Mouse (Mus musculus) neural tube, embryonic 10.5 days (tissue): ENCODE measurements at regions not wholly inside any gene's neighbourhood (a gene's known extent, or its start where the extent isn't known, plus 50 kb on each side); places are given as distances from the start of the nearest gene placed in this dataset.

ENCODE experiments used
- DNase-seq: peaks from one replicate; pipeline ENCODE4 v3.0.0-alpha.2; 2017; ENCODE audit warnings: low spot score; ENCODE audit errors: extremely low spot score

DNA sequence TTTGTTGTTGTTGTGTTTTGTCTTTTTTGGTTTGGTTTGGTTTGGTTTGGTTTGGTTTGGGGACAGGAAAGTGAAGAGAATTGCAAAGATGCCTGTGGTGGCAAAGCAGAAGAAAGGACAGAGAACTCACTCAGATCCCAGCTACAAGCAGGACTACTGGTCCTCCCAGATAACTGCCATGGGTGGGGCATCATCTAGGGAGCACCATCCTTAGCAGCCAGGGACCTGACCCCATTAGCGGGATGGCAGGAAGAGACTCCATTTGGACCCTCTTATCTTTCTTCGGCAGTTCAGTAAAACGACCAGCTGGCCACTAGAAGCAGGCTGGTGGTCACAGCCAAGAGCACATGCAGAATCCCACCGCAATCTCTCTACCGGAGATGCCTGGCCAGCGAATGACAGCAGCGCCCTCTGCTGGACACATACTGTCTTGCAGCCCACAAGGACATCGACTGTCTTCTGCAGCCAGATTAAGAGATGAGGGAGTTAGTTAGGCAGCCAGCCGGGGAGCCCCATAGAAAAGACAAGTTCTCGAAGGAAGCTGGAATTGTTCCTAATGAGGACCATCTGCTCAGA, 119.8 kb downstream of the Gm9195 start:
- DNase-seq = peak; percentile 88

GRCm38 (mm10) chr14:72360829-72361520, 130.7 kb downstream of the Gm9195 start:
- no peak for DNase-seq

DNA sequence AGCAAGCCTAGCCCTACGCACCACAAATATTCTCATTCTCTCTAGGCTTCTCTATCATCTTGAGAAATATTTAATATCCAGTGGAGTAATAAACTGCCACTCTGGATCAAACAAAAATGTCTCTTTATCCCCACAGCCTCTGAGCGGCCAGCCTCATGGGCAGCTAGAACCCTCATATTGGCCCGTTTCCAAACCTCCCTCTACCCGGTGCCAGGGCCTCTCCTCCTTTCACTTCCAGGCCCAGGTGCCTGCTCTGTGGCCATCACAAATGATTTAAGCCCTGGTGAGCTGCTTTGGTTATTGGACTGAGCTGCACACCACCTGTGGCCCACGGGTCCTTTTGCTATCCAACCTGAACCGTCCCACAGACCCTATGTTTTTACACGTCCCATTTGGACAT, 131.5 kb downstream of the Gm9195 start:
- no peak for DNase-seq

GRCm38 (mm10) chr14:72357915-72358314, 133.7 kb downstream of the Gm9195 start:
- DNase-seq = no peak

DNA sequence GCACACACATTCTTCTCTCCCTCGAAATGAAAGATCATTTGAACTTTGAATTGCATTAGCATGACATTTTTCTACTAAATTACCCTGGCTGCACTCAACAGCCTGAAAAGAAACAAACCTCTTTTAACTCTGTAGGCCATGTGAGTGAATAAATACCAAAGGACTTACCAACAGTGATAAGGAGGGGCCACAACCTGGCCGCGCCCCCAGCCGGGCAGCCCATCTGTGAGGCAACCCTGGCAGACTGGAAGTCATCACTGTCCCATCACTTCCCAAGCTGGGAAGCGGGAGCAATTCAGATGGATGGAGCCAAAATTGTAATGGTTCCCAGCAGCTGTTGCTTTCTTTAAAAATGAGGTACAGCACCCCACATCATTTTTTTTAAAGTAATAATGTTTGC, 149.5 kb downstream of the Gm9195 start:
- no peak for DNase-seq

DNA sequence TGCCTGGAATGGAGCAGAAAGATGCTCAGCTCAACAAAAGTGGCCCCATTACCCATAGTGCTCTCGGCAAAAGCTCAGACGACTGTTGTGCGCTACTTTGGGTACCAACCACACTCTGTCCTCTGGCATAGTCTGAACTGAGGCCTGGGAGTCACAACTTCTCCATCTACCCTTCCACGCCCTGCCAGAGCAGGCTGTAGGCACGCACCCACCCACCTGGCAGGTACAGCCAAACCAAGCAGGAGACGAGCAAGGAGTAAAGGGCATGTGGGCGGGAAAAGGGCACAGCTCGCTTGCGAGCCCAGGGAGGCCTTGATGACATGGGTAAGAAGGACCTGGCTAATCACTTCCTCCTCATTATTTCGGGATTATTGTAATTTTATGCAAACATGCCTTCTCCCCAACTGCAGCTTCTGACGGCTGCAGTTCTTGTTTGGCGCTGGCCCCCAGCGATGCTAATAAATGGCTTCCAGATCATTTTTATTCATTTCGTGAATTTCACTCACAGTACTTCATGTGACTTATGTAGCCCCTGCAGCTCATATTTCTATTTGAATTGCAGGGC, 150.0 kb downstream of the Gm9195 start:
- DNase-seq = no peak

DNA sequence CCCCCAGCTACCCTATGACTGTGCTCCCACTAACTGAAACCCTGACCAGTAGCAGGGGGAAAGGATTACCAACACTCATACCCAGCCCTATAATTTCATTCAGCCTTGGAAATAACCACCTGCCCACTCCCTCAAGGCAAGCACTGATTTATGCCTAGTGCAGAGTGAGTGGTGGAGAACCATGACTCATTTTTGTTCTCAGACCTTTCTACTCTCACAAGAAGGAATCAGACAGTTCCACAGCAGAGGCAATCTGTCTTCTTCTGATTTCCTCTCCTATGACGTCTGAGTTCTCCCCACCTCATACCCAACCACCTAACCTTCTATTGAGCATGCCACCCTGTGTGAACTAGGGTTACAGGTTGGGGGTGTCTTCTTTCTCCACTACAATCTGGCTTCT, 153.6 kb downstream of the Gm9195 start:
- no peak for DNase-seq

GRCm38 (mm10) chr14:72303856-72304255, 187.8 kb downstream of the Gm9195 start:
- no peak for DNase-seq

DNA sequence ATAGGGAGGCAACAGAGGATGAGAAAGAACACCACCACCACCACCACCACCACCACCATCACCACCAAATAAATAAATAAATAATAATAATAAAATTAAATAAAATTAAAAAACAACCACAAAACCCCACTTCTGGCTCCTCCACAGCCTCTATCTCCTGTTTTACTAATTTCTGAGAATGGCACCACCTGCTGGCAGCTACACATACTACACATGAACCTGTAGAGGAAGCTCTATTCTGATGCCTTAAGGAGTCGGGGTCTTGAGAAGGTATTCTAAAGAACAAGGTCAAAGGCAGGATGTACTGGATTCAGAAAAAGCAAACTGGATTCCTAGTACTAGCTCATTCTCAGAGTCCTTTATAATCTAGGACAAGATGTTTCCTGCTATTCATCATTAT, 191.6 kb downstream of the Gm9195 start:
- peak; percentile 46 for DNase-seq

GRCm38 (mm10) chr14:72294631-72295030, 197.0 kb downstream of the Gm9195 start:
- no peak for DNase-seq

GRCm38 (mm10) chr14:72293677-72294387, 197.8 kb downstream of the Gm9195 start:
- DNase-seq = peak; percentile 15

GRCm38 (mm10) chr14:72292656-72293299, 198.9 kb downstream of the Gm9195 start:
- no peak for DNase-seq

DNA sequence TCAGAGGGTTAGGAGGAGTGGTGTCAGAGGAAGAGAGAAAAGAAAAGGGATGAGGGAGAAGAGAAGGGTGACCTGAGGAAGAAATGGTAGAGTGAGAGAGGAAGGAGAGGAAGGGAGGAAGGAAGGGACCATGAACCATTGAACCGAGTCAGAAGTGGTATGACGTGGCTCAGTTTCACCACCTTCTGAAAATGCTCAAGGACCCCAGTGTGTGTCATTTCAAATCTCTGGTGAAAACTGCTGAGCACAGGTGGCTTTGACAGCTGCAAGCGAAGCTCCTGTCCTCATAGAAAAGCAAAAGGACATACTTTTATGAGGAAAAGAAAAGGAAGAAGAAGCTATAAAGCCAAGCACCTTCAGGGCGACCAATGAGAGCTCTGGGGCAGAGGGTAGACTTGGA, 214.3 kb downstream of the Gm9195 start:
- no peak for DNase-seq

DNA sequence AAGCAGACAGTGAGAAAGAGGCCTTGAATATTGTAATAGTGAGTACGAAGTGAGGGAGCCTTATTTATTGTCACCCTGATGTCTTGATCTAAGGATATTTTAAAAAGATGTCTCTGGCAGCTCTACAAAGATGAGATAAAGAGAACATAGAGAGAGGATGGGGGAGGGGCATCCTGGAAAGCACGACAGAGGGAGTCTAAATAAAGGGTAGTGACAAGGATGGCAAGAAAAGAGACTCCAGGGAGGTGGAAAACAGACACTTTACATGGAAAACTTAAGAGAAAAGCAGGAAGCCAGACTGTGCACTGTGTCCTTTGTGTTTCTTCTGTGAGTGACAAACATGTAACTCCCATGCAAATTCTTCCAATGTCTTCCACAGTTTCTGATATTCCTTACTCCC, 232.4 kb downstream of the Gm9195 start:
- DNase-seq = no peak

- DNase-seq = no peak
These were observed 249.8 kb downstream of the Gm9195 start for GRCm38 (mm10) chr14:72241872-72242271.

DNA sequence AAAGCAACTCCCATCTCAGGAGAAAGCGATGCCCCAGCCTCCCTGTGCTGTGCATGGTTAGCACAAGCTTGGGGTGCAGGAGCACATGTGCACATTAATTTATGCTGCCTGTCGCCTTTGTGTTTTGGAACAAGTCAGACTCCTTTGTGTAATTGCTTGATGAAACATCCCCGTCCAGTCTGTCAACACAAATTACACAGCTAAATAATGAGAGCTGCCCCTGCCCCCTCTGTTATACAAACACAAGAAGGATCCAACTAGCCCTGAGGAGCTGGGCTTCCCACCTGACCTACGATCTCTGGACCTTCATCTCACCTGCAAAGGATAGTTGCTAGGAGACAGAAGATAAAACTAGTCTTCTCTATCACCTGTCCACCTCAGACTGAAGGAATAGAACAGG, 251.4 kb downstream of the Gm9195 start:
- no peak for DNase-seq

DNA sequence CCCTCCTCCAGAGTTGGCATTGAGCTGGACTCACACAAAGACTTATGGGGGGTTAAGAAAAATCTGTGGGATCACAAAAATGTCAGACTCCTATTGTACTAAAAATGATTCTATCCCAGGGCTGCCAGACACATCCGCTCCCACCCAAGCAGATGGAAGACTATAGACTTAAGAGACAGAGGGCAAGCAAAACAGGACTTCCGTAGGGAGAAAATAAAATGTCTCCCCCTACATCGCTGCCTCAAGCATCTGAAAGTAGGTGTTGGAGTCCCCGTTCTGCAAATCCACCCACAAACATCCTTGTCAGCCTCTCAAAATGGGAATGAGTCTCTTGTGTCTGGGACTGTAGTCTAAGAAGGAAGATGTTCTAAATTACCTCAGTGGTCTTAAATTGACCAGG, 253.3 kb downstream of the Gm9195 start:
- no peak for DNase-seq

DNA sequence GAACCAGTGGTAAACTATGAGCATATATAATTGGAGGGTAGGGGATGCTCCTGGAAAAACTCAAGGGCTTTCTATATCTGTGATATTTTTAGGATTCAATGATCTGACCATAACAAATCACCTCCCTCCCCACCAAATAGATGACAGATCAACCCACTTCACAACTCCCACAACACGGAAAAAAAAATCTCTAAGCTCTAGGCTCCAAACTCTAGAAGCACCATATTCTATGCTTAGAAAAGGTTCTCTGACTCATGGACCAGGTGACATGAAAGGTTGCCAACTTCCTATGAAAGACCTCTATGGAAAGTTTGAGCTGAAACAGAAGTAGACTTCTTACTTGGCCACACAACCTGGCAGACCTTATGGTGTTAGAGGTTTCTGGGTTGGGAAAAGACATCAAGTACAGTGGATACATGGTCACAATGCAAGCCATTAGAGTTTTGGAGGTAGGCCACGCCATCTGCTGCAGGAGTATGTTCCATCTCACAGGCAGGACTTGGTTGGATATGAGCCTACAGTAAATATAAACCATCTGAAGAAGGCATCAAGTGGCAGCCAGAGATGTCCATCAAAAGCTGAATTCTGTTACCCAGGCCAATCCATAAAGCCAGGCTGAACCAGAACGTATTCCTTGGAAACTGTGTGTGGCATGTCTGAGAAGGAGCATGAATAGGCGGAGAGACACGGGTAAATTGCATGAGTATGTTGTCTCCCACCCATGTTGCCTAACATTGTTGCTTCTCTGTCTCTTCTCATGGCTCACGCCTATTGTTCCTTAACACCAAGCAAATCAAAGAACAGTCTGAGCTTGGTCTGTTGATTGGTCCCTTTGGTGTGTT, 257.2 kb downstream of the Gm9195 start:
- no peak for DNase-seq

DNA sequence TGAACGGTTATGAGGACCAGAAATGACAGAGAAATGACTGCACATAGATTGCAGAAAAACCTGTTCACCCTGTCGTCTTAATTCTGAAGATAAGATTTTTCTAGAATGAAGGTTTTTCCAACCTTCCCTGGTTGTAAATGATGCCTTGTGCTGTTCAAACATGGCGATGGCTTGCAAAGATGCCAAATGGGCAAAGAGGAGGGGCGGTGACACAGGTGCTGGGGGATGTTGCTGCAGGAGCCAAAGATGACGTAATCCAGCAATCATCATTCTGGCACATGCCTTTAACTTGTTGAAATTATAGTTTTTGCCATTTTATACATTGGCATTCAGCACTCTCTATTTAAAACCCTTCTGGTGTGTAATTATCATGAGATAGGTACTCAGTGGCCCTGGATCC, 263.8 kb downstream of the Gm9195 start:
- no peak for DNase-seq

DNA sequence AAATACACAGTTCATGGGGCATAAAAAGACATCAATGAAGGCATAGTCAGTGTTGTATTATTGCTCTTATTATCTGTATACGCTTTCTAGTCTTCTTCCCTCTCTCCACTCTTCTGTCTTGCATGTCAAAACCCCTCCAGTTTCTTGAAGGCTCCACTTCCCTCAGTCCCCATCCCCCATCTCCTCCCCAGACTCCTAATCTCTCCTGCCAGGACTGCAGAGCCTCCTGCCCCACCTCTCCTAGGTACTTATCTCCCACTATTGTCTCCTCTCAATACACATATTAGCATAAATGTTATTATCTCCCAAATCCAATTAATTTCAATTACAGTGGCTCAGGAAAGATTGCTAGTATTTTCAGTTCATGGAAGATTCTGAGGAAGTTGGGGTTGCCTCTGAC, 264.2 kb downstream of the Gm9195 start:
- no peak for DNase-seq

GRCm38 (mm10) chr14:72226946-72227345, 264.7 kb downstream of the Gm9195 start:
- DNase-seq = no peak
